Mouse (Mus musculus) right cerebral cortex, adult 18-20 months (tissue): Measurements from ENCODE around the gene Ucn.
A peak's percentile ranks its signal among the peaks of the same experiment; 100 is the strongest.

Source experiments
- DNase-seq: peaks from one replicate; pipeline ENCODE4 v3.0.0; 2022; ENCODE audit warnings: mixed read lengths

Ucn gene

GRCm38 (mm10) chr5:31138241-31138967 is at the start of gene Ucn:
TSS of gene Ucn (minus strand) at chr5:31138829.
- no peak for DNase-seq

DNA sequence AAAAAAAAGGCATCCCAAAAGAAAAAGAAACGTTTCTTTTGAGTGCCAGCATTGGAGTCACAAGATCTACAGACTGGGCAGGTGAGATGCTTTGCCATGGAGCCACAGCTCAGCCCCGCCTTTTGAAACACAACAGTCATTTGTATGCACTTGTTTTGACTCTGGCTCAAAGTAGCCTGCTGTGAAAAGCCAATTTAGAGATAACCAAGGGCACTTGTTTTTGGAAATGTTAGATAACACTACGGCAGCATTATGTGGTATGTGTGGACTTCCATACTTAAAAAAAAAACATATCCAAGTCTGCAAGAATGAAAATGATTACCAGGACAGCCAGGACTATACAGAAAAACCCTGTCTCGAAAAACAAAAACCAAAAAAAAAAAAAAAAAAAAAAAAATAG is 45.0 kb upstream of the Ucn start:
- DNase-seq, result no peak

DNA sequence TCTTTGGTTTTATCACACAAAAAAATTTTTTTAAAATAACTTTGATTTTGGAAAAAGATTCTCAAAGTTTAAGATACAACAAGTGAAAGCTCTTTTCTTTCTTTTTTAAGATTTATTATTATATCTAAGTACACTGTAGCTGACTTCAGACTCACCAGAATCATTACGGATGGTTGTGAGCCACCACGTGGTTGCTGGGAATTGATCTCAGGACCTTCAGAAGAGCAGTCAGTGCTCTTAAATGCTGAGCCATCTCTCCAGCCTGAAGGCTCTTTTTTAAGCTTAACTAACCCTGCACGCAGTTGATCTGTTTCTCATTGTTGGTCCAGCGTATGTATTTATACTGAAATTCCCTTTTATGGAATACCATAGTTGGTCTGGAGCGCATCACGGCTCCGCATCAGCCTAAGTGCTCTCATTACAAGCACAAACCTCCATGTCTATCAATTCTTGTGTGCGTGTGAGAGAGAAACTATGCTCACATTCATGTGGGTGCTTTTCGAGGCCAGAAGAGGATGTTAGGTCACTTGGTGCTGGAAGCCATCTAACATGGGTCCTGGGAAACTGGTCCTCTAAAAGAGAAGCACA is 42.6 kb upstream of the Ucn start:
- no peak for DNase-seq

GRCm38 (mm10) chr5:31179766-31180630 is 41.4 kb upstream of the Ucn start, which contains the start of the genes Gm29609 and Gtf3c2:
TSS of gene Gm29609 (minus strand) at chr5:31179911.
TSS of gene Gtf3c2 (minus strand) at chr5:31180144.
- peak; percentile 98 for DNase-seq

DNA sequence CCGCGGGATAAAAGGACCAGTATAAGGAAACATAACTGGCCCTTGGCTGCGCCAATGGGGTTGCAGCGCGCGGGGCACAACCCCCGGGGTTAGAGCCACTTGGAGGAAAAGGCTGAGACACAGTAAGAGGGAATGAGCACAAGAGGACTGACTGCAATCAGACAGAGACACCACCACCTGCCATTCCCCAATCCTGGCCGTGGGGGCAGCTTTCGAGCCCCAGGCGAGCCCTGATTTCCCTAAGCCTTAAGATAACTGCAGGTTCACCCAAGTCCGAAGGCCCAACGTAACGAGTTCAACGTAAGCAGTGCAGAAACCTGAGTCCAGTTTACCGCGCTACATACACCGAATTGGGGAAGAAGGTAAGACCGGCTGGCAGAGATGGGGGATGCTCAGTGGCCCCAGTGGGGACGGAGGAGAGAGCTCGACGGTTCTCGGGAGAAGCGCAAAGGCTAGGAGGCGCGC is 40.7 kb upstream of the Ucn start:
- DNase-seq, result no peak

- DNase-seq, result no peak
Measured at GRCm38 (mm10) chr5:31168630-31169029, 30.0 kb upstream of the Ucn start.

DNA sequence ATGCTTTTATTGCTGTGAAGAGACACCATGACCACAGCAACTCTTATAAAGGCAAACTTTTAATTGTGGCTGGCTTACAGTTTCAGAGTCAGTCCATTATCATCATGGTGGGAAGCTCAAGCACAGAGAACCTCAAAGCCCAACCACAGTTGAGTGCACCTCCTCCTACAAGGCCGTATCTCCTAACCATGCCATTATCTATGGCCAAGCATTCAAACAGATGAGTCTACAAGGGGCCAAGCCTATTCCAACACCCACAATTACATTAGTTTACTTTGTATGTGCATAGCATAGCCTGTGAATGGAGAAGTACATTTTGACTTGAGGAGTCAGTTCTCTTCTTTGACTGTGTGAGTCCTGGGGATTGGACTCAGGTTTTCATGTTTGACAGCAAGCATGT is 26.2 kb upstream of the Ucn start:
- no peak for DNase-seq

DNA sequence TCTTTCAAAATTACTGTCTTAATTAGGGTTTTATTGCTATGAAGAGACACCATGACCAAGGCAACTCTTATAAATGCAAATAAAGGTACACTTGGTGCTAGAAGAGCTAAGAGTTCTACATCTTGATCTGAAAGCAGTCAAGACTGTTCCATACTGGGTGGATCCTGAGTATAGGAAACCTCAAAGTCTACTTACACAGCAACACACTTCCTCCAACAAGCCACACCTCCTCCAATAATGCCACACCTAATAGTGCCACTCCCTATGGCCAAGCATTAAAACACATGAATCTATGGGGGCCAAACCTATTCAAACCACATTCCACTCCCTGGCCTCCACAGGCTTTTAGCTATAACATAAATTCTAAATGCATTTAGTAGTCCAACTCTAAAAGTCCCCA is 23.8 kb upstream of the Ucn start:
- DNase-seq, result no peak

GRCm38 (mm10) chr5:31154152-31154553 is 15.5 kb upstream of the Ucn start, which contains the start of gene Mpv17:
TSS of gene Mpv17 (minus strand) at chr5:31154251.
- peak; percentile 87 for DNase-seq

DNA sequence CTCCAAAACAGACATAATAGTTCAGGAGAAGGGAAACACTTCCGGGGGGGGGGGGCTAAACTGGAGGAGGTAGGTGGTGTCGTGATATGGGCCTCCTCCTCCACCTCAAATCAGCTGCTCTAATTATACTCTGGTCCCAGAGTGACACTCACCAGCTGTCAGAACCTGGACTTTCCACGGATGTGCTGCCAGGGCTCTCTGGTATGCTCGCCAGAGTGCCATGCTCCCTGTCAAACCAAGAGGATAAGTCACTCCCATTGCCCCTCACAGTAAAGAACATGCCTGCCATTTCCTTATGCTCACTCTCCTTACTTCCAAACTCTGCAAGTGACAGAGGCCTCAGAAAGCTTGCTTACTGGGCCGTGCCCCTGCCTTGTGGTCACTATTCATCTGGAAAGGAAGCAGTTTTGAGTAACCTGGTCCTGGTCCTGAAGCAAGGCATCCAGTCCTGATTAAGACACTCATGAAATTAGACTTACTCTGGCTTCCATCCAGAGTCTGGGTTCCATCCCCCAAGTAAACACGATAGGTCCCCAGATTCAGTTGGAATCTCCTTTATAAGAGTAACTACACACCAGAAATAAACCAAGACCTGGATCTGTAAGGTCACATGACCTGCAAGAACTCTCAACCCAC is 15.0 kb upstream of the Ucn start:
- DNase-seq, result no peak

DNA sequence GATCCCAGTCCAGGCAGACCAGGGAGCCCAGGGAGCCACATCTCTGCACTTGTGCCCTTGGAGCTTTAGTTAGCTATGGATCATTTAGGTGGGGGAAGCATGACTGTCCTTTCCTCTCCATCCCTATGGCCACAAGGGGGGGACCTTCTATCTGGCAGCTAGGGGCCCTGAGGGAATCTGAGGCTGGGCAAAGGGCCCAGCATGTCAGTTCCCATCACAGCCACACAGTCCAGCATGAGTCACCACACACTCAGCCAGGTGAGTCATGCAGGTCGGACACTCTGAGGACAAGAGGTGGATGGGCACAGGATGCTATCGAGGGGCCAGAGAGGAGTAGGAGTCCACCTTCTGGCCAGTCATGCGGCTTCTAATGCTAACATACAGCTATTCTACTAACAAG is 13.1 kb upstream of the Ucn start:
- DNase-seq, result no peak

GRCm38 (mm10) chr5:31149781-31150180 is 11.2 kb upstream of the Ucn start:
- no peak for DNase-seq

DNA sequence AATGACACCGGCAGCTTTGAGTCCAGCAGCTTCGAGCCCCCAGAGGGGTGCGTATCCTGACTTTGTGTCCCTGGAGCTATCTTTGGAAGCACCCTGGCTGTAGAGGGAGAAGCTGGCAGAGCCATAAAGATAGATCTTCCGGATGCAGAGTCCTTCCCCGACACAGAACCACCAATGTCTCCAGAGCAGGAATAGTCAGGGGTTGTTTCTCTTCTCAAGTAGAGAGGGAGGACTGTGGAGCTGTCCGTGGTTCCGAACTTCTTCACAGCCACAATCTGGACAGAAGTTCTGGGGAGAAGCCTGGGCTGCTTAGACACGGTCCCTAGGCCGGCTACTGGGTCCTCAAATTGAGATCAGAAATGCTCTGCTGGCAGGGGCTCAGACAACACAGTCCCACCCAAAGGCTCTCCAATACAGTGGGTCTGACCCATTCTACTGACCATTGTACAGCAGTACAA is 368 bp upstream of the Ucn start:
- DNase-seq, result no peak

DNA sequence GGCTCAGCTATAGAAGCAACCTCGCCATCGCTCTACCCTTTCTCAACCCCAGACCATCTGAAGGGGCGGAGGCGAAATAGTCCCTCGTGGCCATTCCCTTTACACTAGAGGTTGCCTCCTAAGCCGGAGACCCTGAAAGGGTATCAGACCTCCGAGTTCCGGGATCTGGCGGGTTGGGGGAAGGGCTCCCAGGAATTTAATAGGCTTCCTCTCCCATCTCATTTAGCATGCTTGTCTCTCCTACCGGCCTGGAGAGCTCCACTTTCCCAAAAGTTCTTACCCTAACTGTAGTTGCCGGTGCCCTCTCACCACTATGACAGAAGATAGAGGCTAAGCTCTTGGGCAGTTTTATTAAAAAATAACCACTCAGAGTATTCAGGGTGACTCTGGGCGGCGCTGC is 971 bp downstream of the Ucn start:
- DNase-seq, result no peak

- DNase-seq, result no peak
Measured at GRCm38 (mm10) chr5:31136730-31137424, 1.8 kb downstream of the Ucn start.

DNA sequence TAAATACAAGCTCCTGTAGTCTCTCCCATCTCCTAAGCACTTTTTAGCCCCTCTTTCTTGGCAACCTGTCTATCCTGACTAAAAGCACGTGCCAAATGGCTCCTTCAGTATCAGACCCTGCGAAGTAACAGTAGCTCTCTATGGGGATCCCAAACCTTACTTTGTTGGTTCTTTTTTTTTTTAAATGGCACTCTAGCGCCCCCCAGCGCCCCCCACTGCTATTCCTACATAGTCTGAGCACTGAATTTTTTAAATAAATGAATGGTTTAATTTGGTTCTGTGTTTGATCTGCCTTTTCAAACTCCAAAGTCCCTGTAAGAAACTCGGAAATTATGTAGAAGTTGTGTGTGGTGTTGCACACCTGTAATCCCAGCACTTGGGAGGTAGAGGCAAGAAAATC is 12.6 kb downstream of the Ucn start:
- no peak for DNase-seq

DNA sequence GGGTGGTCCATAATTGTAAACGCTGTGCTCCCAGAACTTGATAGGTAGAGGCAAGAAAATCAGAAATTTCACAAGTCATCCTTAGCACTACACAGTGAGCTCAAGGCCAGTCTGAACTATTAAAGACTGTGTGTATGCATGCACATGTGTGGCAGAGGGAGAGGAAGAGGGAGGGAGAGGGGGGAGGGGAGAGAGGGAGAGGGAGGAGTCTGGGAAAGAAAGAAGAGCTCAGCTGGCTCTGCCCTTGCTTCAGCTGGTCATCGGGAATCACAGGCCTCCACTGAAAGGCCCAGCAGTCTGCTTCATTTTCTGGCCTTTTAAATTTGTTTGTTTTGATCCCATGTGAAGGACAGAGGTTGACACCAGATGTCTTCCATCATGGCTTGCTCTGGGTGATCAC is 15.1 kb downstream of the Ucn start:
- DNase-seq, result no peak

DNA sequence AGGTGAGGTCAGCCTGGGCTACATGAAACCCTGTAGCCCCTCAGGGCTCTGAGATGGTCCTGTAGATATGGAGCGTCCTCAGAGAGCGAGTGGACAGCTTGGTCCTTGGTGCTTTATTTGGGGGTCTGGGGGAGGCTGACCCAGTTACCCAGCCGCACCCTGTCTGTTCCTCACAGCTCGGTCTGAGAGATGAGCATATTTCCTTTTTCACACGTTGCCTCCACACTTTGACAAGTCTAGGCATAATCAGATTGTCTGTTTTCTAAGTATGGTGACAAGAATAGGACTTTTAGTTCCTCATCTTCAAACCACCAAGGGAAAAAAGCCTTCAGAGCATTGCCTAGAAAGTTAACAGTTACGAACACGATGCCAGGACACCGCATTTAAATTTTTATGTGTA is 17.5 kb downstream of the Ucn start:
- DNase-seq, result peak; percentile 68

DNA sequence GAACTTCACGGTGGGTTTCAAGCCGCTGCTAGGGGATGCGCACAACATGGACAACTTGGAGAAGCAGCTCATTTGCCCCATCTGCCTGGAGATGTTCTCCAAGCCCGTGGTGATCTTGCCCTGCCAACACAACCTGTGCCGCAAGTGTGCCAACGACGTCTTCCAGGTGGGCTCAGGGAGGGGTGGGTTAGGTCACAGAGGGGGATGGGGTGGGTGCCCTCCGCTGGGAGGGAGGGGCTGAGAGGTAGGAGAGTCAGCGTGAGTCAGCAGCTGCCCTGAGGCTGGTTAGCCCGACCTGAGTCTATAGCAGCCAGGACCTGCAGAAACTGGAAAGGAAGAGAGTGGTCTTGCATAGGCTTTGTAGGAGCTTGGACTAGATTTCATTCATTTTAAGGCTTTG is 21.7 kb downstream of the Ucn start:
- no peak for DNase-seq

GRCm38 (mm10) chr5:31116354-31116753 is 22.3 kb downstream of the Ucn start, which contains the start of gene Trim54:
TSS of gene Trim54 (plus strand) at chr5:31116712.
- no peak for DNase-seq

DNA sequence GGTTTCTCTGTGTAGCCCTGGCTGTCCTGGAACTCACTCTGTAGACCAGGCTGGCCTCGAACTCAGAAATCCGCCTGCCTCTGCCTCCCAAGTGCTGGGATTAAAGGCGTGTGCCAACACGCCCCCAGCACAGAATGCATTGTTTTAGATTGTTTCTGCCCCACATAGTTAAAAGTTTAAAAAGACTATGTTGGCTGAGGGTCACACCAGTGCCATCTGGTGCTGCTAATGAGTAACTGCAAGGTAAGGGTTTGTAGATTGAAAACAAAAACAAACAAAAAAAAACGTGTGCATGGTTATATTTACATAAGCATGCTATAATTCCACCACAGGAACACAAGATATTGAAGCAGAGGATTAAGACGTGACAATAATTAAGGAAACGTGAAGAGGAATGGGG is 27.8 kb downstream of the Ucn start:
- no peak for DNase-seq

GRCm38 (mm10) chr5:31108000-31108490 is 30.6 kb downstream of the Ucn start, which contains the start of gene Slc30a3:
TSS of gene Slc30a3 (minus strand) at chr5:31108237.
- no peak for DNase-seq
